Mouse (Mus musculus) CH12.LX (cell line): ENCODE results near the gene Dync2li1. TPM values are rescaled to one million over a fixed set of nuclear protein-coding genes. Genes with fewer than 3 reads are reported as not detected.

Experiments
- DNase-seq: peaks from one replicate; pipeline ENCODE4 v3.0.0-alpha.2; 2013; ENCODE audit errors: extremely low read depth
- H3K27ac ChIP-seq: 2 replicates; pipeline ENCODE4 v1.5.1; 2012; ENCODE audit warnings: low read depth, mild to moderate bottlenecking, control low read depth, moderate library complexity; ENCODE audit not compliant: insufficient read depth
- H3K27me3 ChIP-seq: replicated peaks from 2 replicates; pipeline ENCODE3; 2012; ENCODE audit warnings: inconsistent platforms
- H3K36me3 ChIP-seq, 2 experiments: replicated peaks in 1 of 2; 2 replicates each; pipeline versions ENCODE3 to v1.6.1; 2012; ENCODE audit warnings: inconsistent platforms in 1 of 2, low read length in 1 of 2, mild to moderate bottlenecking in 1 of 2, mixed read lengths in 1 of 2, moderate library complexity in 1 of 2; ENCODE audit not compliant: control insufficient read depth in 1 of 2, insufficient read depth in 1 of 2
- H3K4me1 ChIP-seq, 2 experiments: 2 replicates each; pipeline ENCODE4 v1.6.1; 2012; ENCODE audit warnings: inconsistent platforms in 1 of 2, moderate library complexity in 1 of 2; ENCODE audit not compliant: insufficient read depth in 2 of 2, control insufficient read depth in 1 of 2
- H3K4me2 ChIP-seq: 2 replicates; pipeline ENCODE4 v1.6.1; 2012; ENCODE audit warnings: low read depth, mild to moderate bottlenecking, control low read depth; ENCODE audit not compliant: poor library complexity, insufficient read depth, severe bottlenecking
- H3K4me3 ChIP-seq, 3 experiments: fragments of 150-350 bp in 1 of 3; sonication (generic) in 1 of 3; replicated peaks in 1 of 3; 2 replicates each; pipeline versions ENCODE3 to v1.5.1; 2011 to 2012; ENCODE audit warnings: low read depth in 2 of 3, low read length in 2 of 3, mild to moderate bottlenecking in 2 of 3, moderate library complexity in 2 of 3, control low read depth in 1 of 3, improper control_type of control experiment in 1 of 3, inconsistent platforms in 1 of 3, mixed read lengths in 1 of 3; ENCODE audit not compliant: poor library complexity in 1 of 3
- H3K79me2 ChIP-seq: replicated peaks from 2 replicates; pipeline ENCODE4 v1.6.1; 2012; ENCODE audit warnings: mild to moderate bottlenecking, moderate library complexity; ENCODE audit not compliant: control insufficient read depth, poor library complexity, insufficient read depth, severe bottlenecking; ENCODE audit errors: extremely low read depth
- H3K9ac ChIP-seq: 2 replicates; pipeline ENCODE4 v1.6.1; 2012; ENCODE audit warnings: low read depth, mild to moderate bottlenecking, control low read depth, moderate library complexity; ENCODE audit not compliant: insufficient read depth
- H3K9me3 ChIP-seq: replicated peaks from 2 replicates; pipeline ENCODE3; 2012; ENCODE audit warnings: low read length, inconsistent platforms, mixed read lengths
- CHD2 ChIP-seq: IDR thresholded peaks from 2 replicates; pipeline ENCODE4 v1.6.1; 2011; ENCODE audit warnings: low read length, improper control_type of control experiment
- CTCF ChIP-seq, 2 experiments: IDR thresholded peaks in 1 of 2; conservative IDR thresholded peaks in 1 of 2; 2 replicates each; pipeline ENCODE4 v1.5.1; 2011 to 2012; ENCODE audit warnings: low read depth in 2 of 2, low read length in 2 of 2, improper control_type of control experiment in 1 of 2, inconsistent platforms in 1 of 2, mild to moderate bottlenecking in 1 of 2, moderate library complexity in 1 of 2
- ELF1 ChIP-seq: IDR thresholded peaks from 2 replicates; pipeline ENCODE4 v1.6.1; 2014; ENCODE audit warnings: low read depth, mild to moderate bottlenecking, inconsistent platforms, low read length, improper control_type of control experiment
- GABPA ChIP-seq: IDR thresholded peaks from 2 replicates; pipeline ENCODE4 v1.6.1; 2012; ENCODE audit warnings: low read depth, low read length, improper control_type of control experiment, inconsistent platforms; ENCODE audit not compliant: insufficient replicate concordance
- HCFC1 ChIP-seq: IDR thresholded peaks from 2 replicates; pipeline ENCODE4 v1.6.1; 2012; ENCODE audit warnings: low read depth, mild to moderate bottlenecking, inconsistent platforms, low read length, improper control_type of control experiment
- IRF4 ChIP-seq: IDR thresholded peaks from 2 replicates; pipeline ENCODE4 v1.6.1; 2014; ENCODE audit warnings: low read depth, mild to moderate bottlenecking, inconsistent platforms, low read length, improper control_type of control experiment
- KAT2A ChIP-seq: IDR thresholded peaks from 2 replicates; pipeline ENCODE4 v1.6.1; 2012; ENCODE audit warnings: low read length, improper control_type of control experiment, inconsistent platforms; ENCODE audit not compliant: insufficient replicate concordance
- MAX ChIP-seq: IDR thresholded peaks from 2 replicates; pipeline ENCODE4 v1.6.1; 2011; ENCODE audit warnings: low read length, improper control_type of control experiment
- MAZ ChIP-seq: IDR thresholded peaks from 2 replicates; pipeline ENCODE4 v1.6.1; 2012; ENCODE audit warnings: low read depth, mild to moderate bottlenecking, inconsistent platforms, low read length, improper control_type of control experiment, moderate library complexity
- MEF2A ChIP-seq: IDR thresholded peaks from 2 replicates; pipeline ENCODE4 v1.6.1; 2014; ENCODE audit warnings: low read depth, mild to moderate bottlenecking, inconsistent platforms, low read length, improper control_type of control experiment, borderline replicate concordance
- MXI1 ChIP-seq: IDR thresholded peaks from 2 replicates; pipeline ENCODE4 v1.6.1; 2011; ENCODE audit warnings: mild to moderate bottlenecking, low read depth, low read length, improper control_type of control experiment
- NELFE ChIP-seq: IDR thresholded peaks from 2 replicates; pipeline ENCODE4 v1.6.1; 2011; ENCODE audit warnings: low read depth, low read length, improper control_type of control experiment
- NRF1 ChIP-seq: IDR thresholded peaks from 2 replicates; pipeline ENCODE4 v1.6.1; 2014; ENCODE audit warnings: low read depth, mild to moderate bottlenecking, inconsistent platforms, low read length, improper control_type of control experiment, moderate library complexity
- PAX5 ChIP-seq: IDR thresholded peaks from 2 replicates; pipeline ENCODE4 v1.6.1; 2012; ENCODE audit warnings: low read length, inconsistent platforms, mixed read lengths
- RAD21 ChIP-seq: IDR thresholded peaks from 2 replicates; pipeline ENCODE4 v1.6.1; 2011; ENCODE audit warnings: low read depth, mild to moderate bottlenecking, low read length, improper control_type of control experiment, moderate library complexity
- SIN3A ChIP-seq: IDR thresholded peaks from 2 replicates; pipeline ENCODE4 v1.6.1; 2012; ENCODE audit warnings: low read length, improper control_type of control experiment, inconsistent platforms
- SMC3 ChIP-seq: IDR thresholded peaks from 2 replicates; pipeline ENCODE4 v1.6.1; 2011; ENCODE audit warnings: low read depth, low read length, improper control_type of control experiment
- TBP ChIP-seq: conservative IDR thresholded peaks from 2 replicates; pipeline ENCODE4 v1.6.1; 2011; ENCODE audit warnings: low read depth, low read length, improper control_type of control experiment
- UBTF ChIP-seq: IDR thresholded peaks from 2 replicates; pipeline ENCODE4 v1.6.1; 2012; ENCODE audit warnings: low read depth, mild to moderate bottlenecking, inconsistent platforms, low read length, improper control_type of control experiment, moderate library complexity
- USF1 ChIP-seq: IDR thresholded peaks from 2 replicates; pipeline ENCODE4 v1.6.1; 2014; ENCODE audit warnings: low read depth, mild to moderate bottlenecking, inconsistent platforms, low read length, improper control_type of control experiment
- USF2 ChIP-seq: conservative IDR thresholded peaks from 2 replicates; pipeline ENCODE4 v1.6.1; 2011; ENCODE audit warnings: low read depth, low read length, improper control_type of control experiment
- ZKSCAN1 ChIP-seq: IDR thresholded peaks from 2 replicates; pipeline ENCODE4 v1.6.1; 2012; ENCODE audit warnings: low read depth, inconsistent platforms, low read length, improper control_type of control experiment, borderline replicate concordance
- ZNF384 ChIP-seq: IDR thresholded peaks from 2 replicates; pipeline ENCODE4 v1.6.1; 2012; ENCODE audit warnings: low read depth, low read length, improper control_type of control experiment, inconsistent platforms
- dilution Hi-C: fragments of 300-500 bp; cut with MboI; formaldehyde crosslinking; loops from 2 replicates; pipeline ENCODE4 v1.14.3; 2020; ENCODE audit warnings: low sequenced_read_pairs; ENCODE audit not compliant: extremely low pct_unique_long_range_greater_than_20kb, extremely low pct_ligation_motif_present
- in situ Hi-C: fragments of 300-500 bp; cut with MboI; formaldehyde crosslinking; loops from 3 replicates; pipeline ENCODE4 v1.14.3; 2019; ENCODE audit warnings: low sequenced_read_pairs, low pct_ligation_motif_present, low pct_unique_long_range_greater_than_20kb, mixed read lengths
- polyA plus RNA-seq: library from polyadenylated mRNA; unstranded; fragments of >175 nt; gene quantifications from 2 replicates; pipeline ENCODE4 v1.2.1, GENCODE M21; 2012; ENCODE audit warnings: low read depth; ENCODE audit not compliant: insufficient read length
- total RNA-seq, 2 experiments: library from RNA; depleted of rRNA; stranded (reverse); fragments of 300-350 nt in 1 of 2; fragments of >200 nt in 1 of 2; gene quantifications; 2 replicates each; pipeline ENCODE4 v1.2.3; 2012 to 2014

Gene Dync2li1
- total and polyA plus RNA-seq, 3 experiments: 7.6 to 12.3 (median 11.7) TPM

GRCm38 (mm10) chr17:84656205-84656604 is 29.9 kb downstream of the Dync2li1 start:
- no peak for DNase-seq
- in situ Hi-C loops: no loop called here
- no peaks in the 10 kb centered on the region for H3K79me2 ChIP-seq
- no peaks in the 10 kb centered on the region for H3K4me1 ChIP-seq
- dilution Hi-C loops: no loop called here
- H3K27ac ChIP-seq: no peak overlapping the region
- no peak overlapping the region for H3K4me2 ChIP-seq
- no peak overlapping the region for H3K9ac ChIP-seq
- H3K36me3 ChIP-seq: peaks cover 0 to 18% of the 10 kb centered on the region in 2 experiments
- TF ChIP-seq UBTF (no peak), SMC3 (no peak), ZNF384 (no peak), ELF1 (no peak), IRF4 (no peak), MXI1 (no peak), CTCF (conservative IDR thresholded peaks at IDR 0.05 in 1 of 2, IDR thresholded peaks at IDR 0.05 in 1 of 2; ENCODE audit: low read depth in 2 of 2, low read length in 2 of 2) (no peak), ZKSCAN1 (no peak), GABPA (no peak), CHD2 (no peak), NRF1 (no peak), TBP (no peak), KAT2A (no peak), MAX (no peak), MAZ (no peak), USF2 (no peak), HCFC1 (no peak)
- H3K4me3 ChIP-seq: no peak overlapping the region
- no peaks in the 10 kb centered on the region for H3K9me3 ChIP-seq
- no peaks in the 10 kb centered on the region for H3K27me3 ChIP-seq

GRCm38 (mm10) chr17:84656653-84657421 is 30.5 kb downstream of the Dync2li1 start:
- Histone ChIP-seq H3K27ac (no peak overlapping the region), H3K4me3 (no peak overlapping the region), H3K4me1 (no peaks in the 10 kb centered on the region), H3K27me3 (no peaks in the 10 kb centered on the region), H3K36me3 (peaks cover 0 to 15% of the 10 kb centered on the region in 2 experiments), H3K9ac (no peak overlapping the region), H3K4me2 (no peak overlapping the region), H3K9me3 (no peaks in the 10 kb centered on the region), H3K79me2 (no peaks in the 10 kb centered on the region)
- in situ Hi-C loops (no loop called here), dilution Hi-C loops (no loop called here)
- TF ChIP-seq USF1 (no peak), RAD21 (no peak), MXI1 (no peak), MAX (no peak), NELFE (no peak), PAX5 (no peak), SIN3A (no peak), MEF2A (no peak), NRF1 (no peak), TBP (no peak)
- no peak for DNase-seq
